In the genomic region with DNA sequence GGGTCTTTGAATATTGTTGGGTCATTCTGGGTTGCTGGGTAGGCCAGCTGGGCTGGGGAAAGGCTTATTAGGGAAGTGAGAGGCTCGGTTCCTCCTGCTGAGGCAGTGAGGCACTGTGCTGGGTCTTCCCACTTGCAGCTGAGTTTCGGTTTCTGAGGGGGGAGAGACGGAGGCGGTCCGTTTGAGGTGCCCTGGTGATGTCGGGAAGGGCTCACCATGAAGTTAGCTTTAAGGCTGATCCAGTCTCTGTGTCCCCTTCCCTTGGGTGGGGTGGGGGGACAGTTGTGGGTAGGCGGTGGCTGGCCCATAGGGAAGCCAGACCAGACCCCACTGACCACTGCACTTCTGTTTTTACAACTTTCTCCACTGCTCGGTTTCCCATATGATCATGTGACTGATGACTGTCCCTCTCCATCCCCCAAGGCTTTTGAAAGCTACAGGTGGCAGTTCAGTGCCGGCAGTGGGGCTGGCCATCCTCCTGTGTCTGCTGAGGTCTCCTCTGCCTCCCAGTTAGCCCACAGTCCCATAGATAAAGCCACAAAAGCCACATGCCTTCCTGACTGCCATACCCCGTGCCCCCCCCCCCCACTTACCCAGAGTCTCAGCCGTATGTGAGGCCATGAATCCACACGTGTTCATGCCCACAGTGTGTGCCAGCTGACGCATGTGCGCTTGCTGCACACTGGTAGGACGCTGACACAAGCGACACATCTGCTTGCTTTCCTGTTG, we compare ENCODE assay signal across 8 mouse cellular contexts. TPM values are rescaled to one million over a fixed set of nuclear protein-coding genes. Genes with fewer than 3 reads are reported as not detected.
DNase-seq lines count a peak whose midpoint lies in the region; ATAC-seq and TF ChIP-seq lines count a peak whose summit lies in the region.

No protein-coding gene starts in this region.

- peaks cover 32% of the 10 kb centered on the region for H3K36me3 ChIP-seq in heart, embryonic 14.5 days (ENCODE audit: control insufficient read depth, insufficient read depth, low read length)
- peaks cover 38% of the 10 kb centered on the region for H3K36me3 ChIP-seq in macrophage (ENCODE audit: inconsistent target)

- ATAC-seq in heart, embryonic 14.5 days (ENCODE audit: insufficient number of reproducible peaks, insufficient read depth, low FRiP score, low read depth): no peak

- peak overlapping the region; percentile 53; the same call in 1 of the 2 replicates for H3K27ac ChIP-seq in layer of hippocampus, adult 2 months
- H3K27ac ChIP-seq in heart, embryonic 14.5 days (replicated peaks in 1 of 2; ENCODE audit: control insufficient read depth in 1 of 2, insufficient read depth in 1 of 2, low read depth in 2 of 2, low read length in 2 of 2): no peak overlapping the region
- H3K27ac ChIP-seq in macrophage: peak overlapping the region; percentile 99

- H3K4me3 ChIP-seq in layer of hippocampus, adult 2 months: peak overlapping the region; percentile 26; the same call in 1 of the 2 replicates
- no peak overlapping the region for H3K4me3 ChIP-seq in heart, embryonic 14.5 days (ENCODE audit: control insufficient read depth in 1 of 2, insufficient read depth in 1 of 2, low read depth in 1 of 2, low read length in 2 of 2)
- peak overlapping the region; percentile 97 for H3K4me3 ChIP-seq in macrophage (ENCODE audit: inconsistent target)

- no peaks in the 10 kb centered on the region for H3K9me3 ChIP-seq in heart, embryonic 14.5 days (ENCODE audit: control insufficient read depth, low read length)

- H3K4me1 ChIP-seq in heart, embryonic 14.5 days (ENCODE audit: control insufficient read depth in 2 of 2, insufficient read depth in 2 of 2, low read length in 2 of 2): peaks cover 5 to 36% of the 10 kb centered on the region in 2 experiments; a peak in 3 of 4 replicates

- no peaks in the 10 kb centered on the region for H3K27me3 ChIP-seq in heart, embryonic 14.5 days (ENCODE audit: control insufficient read depth, insufficient read depth, low read length)

- H3K79me2 ChIP-seq in macrophage (ENCODE audit: inconsistent target): peaks cover 75% of the 10 kb centered on the region

- 62% methylated on average over 16 of the region's 16 CpGs for WGBS in heart, embryonic 14.5 days
- whole genome bisulfite sequencing in macrophage (ENCODE audit: missing documents): under 1% methylated on average over 13 of the region's 16 CpGs

- peak overlapping the region; percentile 19 for H3K4me2 ChIP-seq in heart, embryonic 14.5 days (ENCODE audit: low read length)

- DNase-seq in adrenal gland, postnatal 10 days: peak; percentile 28
- DNase-seq in adrenal gland, postnatal 36 days: no peak
- no peak for DNase-seq in layer of hippocampus, adult 2 months (ENCODE audit: low spot score in 2 of 2)
- no peak for DNase-seq in layer of hippocampus, adult 18-20 months (ENCODE audit: low spot score in 2 of 2)
- no peak for DNase-seq in right cerebral cortex, adult 2 months (ENCODE audit: low spot score in 2 of 2)
- DNase-seq in left cerebral cortex, postnatal 36 days (ENCODE audit: low spot score in 2 of 2): no peak

- no peak for TF ChIP-seq CTCF in layer of hippocampus, adult 2 months (conservative IDR thresholded peaks at IDR 0.05)

- peak overlapping the region; percentile 39; the same call in 1 of the 2 replicates for H3K9ac ChIP-seq in heart, embryonic 14.5 days (ENCODE audit: low read length)

- intact Hi-C loops in left cerebral cortex, postnatal 36 days (cut with DNase I): loop anchor here (5.0 kb wide), 1 partner anchor 230 kb away; no protein-coding TSS in a partner anchor

RNA-seq across cellular contexts. Expression of a gene that starts 2.2 kb away (rescaled TPM):
- total RNA-seq in adrenal gland, postnatal 10 days (2021): 100 to 1,000 TPM; 161 to 189 TPM
- 100 to 1,000 TPM; 181 to 214 TPM for total RNA-seq in adrenal gland, postnatal 36 days (2021)
- total RNA-seq in layer of hippocampus, adult 2 months (2021): 10 to 100 TPM; 60.6 to 66.4 TPM
- 10 to 100 TPM; 62.4 to 64.6 TPM for total RNA-seq in layer of hippocampus, adult 18-20 months (2021)
- 182 and 190 TPM in 2 replicates for polyA plus RNA-seq in heart, embryonic 14.5 days (2014; fragmentation: Nextera tagmentation; extraction: Ambion mirVana)
- total RNA-seq in macrophage (2018; cell fraction: chromatin; rRNA removed): 1,000 to 10,000 TPM in 12 of 26 experiments, 100 to 1,000 TPM in 14; 345 to 1,522 (median 924) TPM
- total RNA-seq in macrophage (2018; cell fraction: cytosol; rRNA removed): 1,000 to 10,000 TPM; 1,882 to 3,575 (median 2,639) TPM
- 1,000 to 10,000 TPM; 1,350 to 6,127 (median 3,859) TPM for total RNA-seq in macrophage (2018; cell fraction: nucleus; rRNA removed)
- 2,366 to 2,992 TPM (median 2,461 TPM) in 3 replicates for polyA plus RNA-seq in macrophage (2018)
- 10 to 100 TPM; 58.3 to 60.1 TPM for total RNA-seq in left cerebral cortex, postnatal 36 days (2021)

RNA-seq across cellular contexts. Expression of a gene that starts 15.2 kb away (rescaled TPM):
- 10 to 100 TPM; 12.3 to 15.3 TPM for total RNA-seq in adrenal gland, postnatal 10 days (2021)
- 1 to 10 TPM; 5.8 to 6.1 TPM for total RNA-seq in adrenal gland, postnatal 36 days (2021)
- 100 to 1,000 TPM in 1 of 2 experiments, 10 to 100 TPM in 1; 92.5 to 102 TPM for total RNA-seq in layer of hippocampus, adult 2 months (2021)
- 100 to 1,000 TPM; 106 to 111 TPM for total RNA-seq in layer of hippocampus, adult 18-20 months (2021)
- polyA plus RNA-seq in heart, embryonic 14.5 days (2014; fragmentation: Nextera tagmentation; extraction: Ambion mirVana): 4.6 and 7.9 TPM in 2 replicates
- 1 to 10 TPM in 1 of 26 experiments, not detected in 25; 1.6 TPM for total RNA-seq in macrophage (2018; cell fraction: chromatin; rRNA removed)
- under 1 TPM in 14 of 26 experiments, not detected in 12; 0.03 to 0.24 (median 0.08) TPM for total RNA-seq in macrophage (2018; cell fraction: cytosol; rRNA removed)
- under 1 TPM in 5 of 26 experiments, not detected in 21; 0.17 to 0.82 (median 0.22) TPM for total RNA-seq in macrophage (2018; cell fraction: nucleus; rRNA removed)
- not detected in 3 replicates for polyA plus RNA-seq in macrophage (2018)
- 100 to 1,000 TPM; 116 to 117 TPM for total RNA-seq in left cerebral cortex, postnatal 36 days (2021)

RNA-seq across cellular contexts. Expression of a gene that starts 24.5 kb away (rescaled TPM):
- total RNA-seq in adrenal gland, postnatal 10 days (2021): 100 to 1,000 TPM; 327 to 377 TPM
- total RNA-seq in adrenal gland, postnatal 36 days (2021): 100 to 1,000 TPM; 453 to 470 TPM
- total RNA-seq in layer of hippocampus, adult 2 months (2021): 10 to 100 TPM; 62.5 to 62.6 TPM
- total RNA-seq in layer of hippocampus, adult 18-20 months (2021): 10 to 100 TPM; 62.9 to 64.5 TPM
- 266 and 295 TPM in 2 replicates for polyA plus RNA-seq in heart, embryonic 14.5 days (2014; fragmentation: Nextera tagmentation; extraction: Ambion mirVana)
- total RNA-seq in macrophage (2018; cell fraction: chromatin; rRNA removed): 10 to 100 TPM; 10.5 to 51.0 (median 31.0) TPM
- 100 to 1,000 TPM in 24 of 26 experiments, 10 to 100 TPM in 2; 96.4 to 143 (median 128) TPM for total RNA-seq in macrophage (2018; cell fraction: cytosol; rRNA removed)
- total RNA-seq in macrophage (2018; cell fraction: nucleus; rRNA removed): 10 to 100 TPM; 21.5 to 59.2 (median 42.2) TPM
- polyA plus RNA-seq in macrophage (2018): 110 to 131 TPM (median 120 TPM) in 3 replicates
- 10 to 100 TPM; 56.7 to 64.8 TPM for total RNA-seq in left cerebral cortex, postnatal 36 days (2021)

RNA-seq across cellular contexts. Expression of a gene that starts 37.6 kb away (rescaled TPM):
- total RNA-seq in adrenal gland, postnatal 10 days (2021): 1 to 10 TPM; 4.3 to 5.7 TPM
- 1 to 10 TPM; 3.0 to 4.6 TPM for total RNA-seq in adrenal gland, postnatal 36 days (2021)
- 1 to 10 TPM; 2.3 to 3.5 TPM for total RNA-seq in layer of hippocampus, adult 2 months (2021)
- total RNA-seq in layer of hippocampus, adult 18-20 months (2021): 1 to 10 TPM; 1.2 to 3.9 TPM
- polyA plus RNA-seq in heart, embryonic 14.5 days (2014; fragmentation: Nextera tagmentation; extraction: Ambion mirVana): 6.7 and 6.8 TPM in 2 replicates
- 10 to 100 TPM in 5 of 26 experiments, 1 to 10 TPM in 21; 1.4 to 20.3 (median 7.6) TPM for total RNA-seq in macrophage (2018; cell fraction: chromatin; rRNA removed)
- under 1 TPM; 0.14 to 0.82 (median 0.40) TPM for total RNA-seq in macrophage (2018; cell fraction: cytosol; rRNA removed)
- total RNA-seq in macrophage (2018; cell fraction: nucleus; rRNA removed): 10 to 100 TPM in 1 of 26 experiments, 1 to 10 TPM in 25; 1.1 to 10.0 (median 2.9) TPM
- 0.73 to 0.90 TPM (median 0.79 TPM) in 3 replicates for polyA plus RNA-seq in macrophage (2018)
- total RNA-seq in left cerebral cortex, postnatal 36 days (2021): 1 to 10 TPM; 2.5 to 2.7 TPM

RNA-seq across cellular contexts. Expression of a gene that starts 39.1 kb away (rescaled TPM):
- total RNA-seq in adrenal gland, postnatal 10 days (2021): 10 to 100 TPM; 21.2 to 34.3 TPM
- 10 to 100 TPM; 29.1 to 29.6 TPM for total RNA-seq in adrenal gland, postnatal 36 days (2021)
- 100 to 1,000 TPM; 482 to 488 TPM for total RNA-seq in layer of hippocampus, adult 2 months (2021)
- total RNA-seq in layer of hippocampus, adult 18-20 months (2021): 100 to 1,000 TPM; 489 to 499 TPM
- polyA plus RNA-seq in heart, embryonic 14.5 days (2014; fragmentation: Nextera tagmentation; extraction: Ambion mirVana): 0.81 and 1.2 TPM in 2 replicates
- 1 to 10 TPM in 23 of 26 experiments, under 1 TPM in 3; 0.71 to 4.2 (median 1.9) TPM for total RNA-seq in macrophage (2018; cell fraction: chromatin; rRNA removed)
- 1 to 10 TPM in 3 of 26 experiments, under 1 TPM in 23; 0.38 to 1.6 (median 0.54) TPM for total RNA-seq in macrophage (2018; cell fraction: cytosol; rRNA removed)
- 1 to 10 TPM in 6 of 26 experiments, under 1 TPM in 9, not detected in 11; 0.33 to 4.6 (median 0.92) TPM for total RNA-seq in macrophage (2018; cell fraction: nucleus; rRNA removed)
- polyA plus RNA-seq in macrophage (2018): 0.12 to 1.0 TPM (median 0.30 TPM) in 3 replicates
- 100 to 1,000 TPM; 469 to 527 TPM for total RNA-seq in left cerebral cortex, postnatal 36 days (2021)

Comparison
In these comparisons a context has a peak if more than half of its experiments do, and no peak if none do; other contexts are left out.
1. H3K27ac ChIP-seq: peak in layer of hippocampus, adult 2 months (single experiment) and macrophage (single experiment); none in heart, embryonic 14.5 days (0 of 2).
2. H3K4me3 ChIP-seq: peak in layer of hippocampus, adult 2 months (single experiment) and macrophage (single experiment); none in heart, embryonic 14.5 days (0 of 2).
3. RNA of a gene that starts 15.2 kb away (total RNA-seq): 116 to 117 TPM in left cerebral cortex, postnatal 36 days, 106 to 111 TPM in layer of hippocampus, adult 18-20 months and 92.5 to 102 TPM in layer of hippocampus, adult 2 months; 12.3 to 15.3 TPM in adrenal gland, postnatal 10 days and 5.8 to 6.1 TPM in adrenal gland, postnatal 36 days; every median in the first group is over 4 times any median in the second.
4. RNA of a gene that starts 24.5 kb away (total RNA-seq): 453 to 470 TPM in adrenal gland, postnatal 36 days and 327 to 377 TPM in adrenal gland, postnatal 10 days; 56.7 to 64.8 TPM in left cerebral cortex, postnatal 36 days, 62.9 to 64.5 TPM in layer of hippocampus, adult 18-20 months and 62.5 to 62.6 TPM in layer of hippocampus, adult 2 months; every median in the first group is over 4 times any median in the second.